Mouse (Mus musculus) midbrain, embryonic 12.5 days (tissue): Measurements from ENCODE around the gene Fbxl15. TPM values are rescaled to one million over a fixed set of nuclear protein-coding genes. Genes with fewer than 3 reads are reported as not detected.

Experiments used
- ATAC-seq: fragments of 200-750 bp; cut with Nextera tagmentation; 2 replicates; pipeline ENCODE4 v1.8.0; 2017; ENCODE audit warnings: low read depth, moderate TSS enrichment, moderate library complexity; ENCODE audit not compliant: low FRiP score
- H3K27ac ChIP-seq: fragments of 300-500 bp; sonication (generic); replicated peaks from 2 replicates; pipeline ENCODE4 v1.5.1; 2016; ENCODE audit warnings: mild to moderate bottlenecking
- H3K27me3 ChIP-seq: fragments of 300-500 bp; sonication (generic); 2 replicates; pipeline ENCODE4 v1.6.1; 2016; ENCODE audit warnings: mild to moderate bottlenecking
- H3K36me3 ChIP-seq: fragments of 300-500 bp; sonication (generic); 2 replicates; pipeline ENCODE4 v1.6.1; 2016
- H3K4me1 ChIP-seq: fragments of 300-500 bp; sonication (generic); 2 replicates; pipeline ENCODE4 v1.6.1; 2016
- H3K4me2 ChIP-seq: fragments of 300-500 bp; sonication (generic); replicated peaks from 2 replicates; pipeline ENCODE4 v1.6.1; 2016; ENCODE audit warnings: mild to moderate bottlenecking, moderate library complexity
- H3K4me3 ChIP-seq: fragments of 300-500 bp; sonication (generic); 2 replicates; pipeline ENCODE4 v1.5.1; 2016; ENCODE audit warnings: mild to moderate bottlenecking
- H3K9ac ChIP-seq: fragments of 300-500 bp; sonication (generic); replicated peaks from 2 replicates; pipeline ENCODE4 v1.6.1; 2016; ENCODE audit warnings: mild to moderate bottlenecking, moderate library complexity
- H3K9me3 ChIP-seq: fragments of 300-500 bp; sonication (generic); 2 replicates; pipeline ENCODE4 v1.6.1; 2016; ENCODE audit warnings: mild to moderate bottlenecking
- WGBS: fragments of 180-500 bp; shearing (Covaris S2); methylation state at CpG from one replicate; pipeline ENCODE4 v1.1.7; 2016; 5-methylcytosine and 5-hydroxymethylcytosine counted together
- polyA plus RNA-seq: library from polyadenylated mRNA; unstranded; fragments of >200 nt; fragmentation: Nextera tagmentation; extraction: Ambion mirVana; gene quantifications from 2 replicates; pipeline ENCODE4 v1.2.1, GENCODE M21; 2016

Fbxl15 gene
- polyA plus RNA-seq, 1 experiment from 2014 or later, result 32.6 TPM

DNA sequence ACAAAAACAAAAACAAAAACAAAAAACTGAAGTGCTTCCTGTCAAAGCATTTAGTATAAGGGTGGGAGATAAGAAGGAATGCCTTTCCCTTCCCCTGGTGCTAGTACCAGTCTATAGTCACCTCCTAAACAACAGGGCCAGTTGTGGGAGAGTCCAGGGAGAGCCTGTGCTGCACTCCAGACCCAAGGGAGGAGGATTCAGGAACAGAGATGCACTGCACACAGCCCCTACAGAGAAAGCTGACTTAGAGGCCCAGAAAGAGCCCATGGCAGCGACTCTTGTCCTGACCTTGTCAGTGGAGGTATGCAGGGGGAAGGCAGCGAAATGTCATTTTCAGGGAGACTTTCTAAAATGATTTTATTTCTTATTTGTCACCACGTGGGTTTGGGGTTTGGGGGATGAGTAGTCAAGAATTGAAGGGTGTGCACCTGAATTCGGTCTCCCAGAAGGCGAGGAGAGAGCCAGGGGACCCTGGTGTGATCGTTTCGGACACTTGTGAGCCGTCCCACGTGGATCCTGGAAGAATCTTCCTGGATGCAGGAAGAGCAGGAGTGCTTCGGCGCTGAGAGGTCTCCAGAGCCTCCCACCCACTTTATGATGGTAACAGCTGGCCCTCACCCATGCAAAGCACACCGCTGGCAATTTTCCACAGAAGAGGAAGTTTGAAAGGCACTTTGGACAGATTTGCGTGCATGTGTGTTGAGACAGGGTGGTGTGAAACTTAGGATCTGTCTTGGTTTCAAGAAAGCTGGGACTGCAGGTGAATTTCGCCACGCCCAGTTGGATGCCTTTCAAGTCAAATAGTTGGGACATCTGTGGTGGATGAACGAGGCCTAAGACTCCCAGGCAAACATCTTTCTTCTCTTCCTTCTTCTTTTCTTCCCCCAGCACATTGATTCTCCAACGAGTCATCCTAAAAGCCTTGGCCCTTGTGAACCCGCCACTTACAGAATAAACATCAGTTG lies 24.5 kb upstream of the Fbxl15 start:
- ATAC-seq, result no peak
- peaks cover 23% of the 10 kb centered on the region for H3K4me1 ChIP-seq
- no peaks in the 10 kb centered on the region for H3K9me3 ChIP-seq
- H3K9ac ChIP-seq, result no peak overlapping the region; the same call in 1 of the 2 replicates
- peak overlapping the region; percentile 57 for H3K4me3 ChIP-seq
- H3K4me2 ChIP-seq, result peak overlapping the region; percentile 91
- H3K27me3 ChIP-seq, result peaks cover 36% of the 10 kb centered on the region
- no peak overlapping the region for H3K27ac ChIP-seq
- H3K36me3 ChIP-seq, result no peaks in the 10 kb centered on the region
- 58% methylated on average over 18 of the region's 18 CpGs for whole genome bisulfite sequencing

- peak; percentile 77 for ATAC-seq
- H3K9ac ChIP-seq, result peak within 1 kb of the TSS; percentile 57
- H3K4me2 ChIP-seq, result peak within 1 kb of the TSS; percentile 91
- peaks cover 41% of the 10 kb centered on the region for H3K27me3 ChIP-seq
- WGBS, result under 1% methylated on average over 39 of the region's 39 CpGs
- peak within 1 kb of the TSS; percentile 49; the same call in 1 of the 2 replicates for H3K27ac ChIP-seq
- H3K4me3 ChIP-seq, result peak within 1 kb of the TSS; percentile 57
- peaks cover 27% of the 10 kb centered on the region for H3K4me1 ChIP-seq
- H3K36me3 ChIP-seq, result no peaks in the 10 kb centered on the region
- no peaks in the 10 kb centered on the region for H3K9me3 ChIP-seq
Measured at GRCm38 (mm10) chr19:46304216-46304841, 23.7 kb upstream of the Fbxl15 start, which contains the start of gene Nfkb2. Gene Nfkb2 (plus strand): TSS chr19:46304320.

DNA sequence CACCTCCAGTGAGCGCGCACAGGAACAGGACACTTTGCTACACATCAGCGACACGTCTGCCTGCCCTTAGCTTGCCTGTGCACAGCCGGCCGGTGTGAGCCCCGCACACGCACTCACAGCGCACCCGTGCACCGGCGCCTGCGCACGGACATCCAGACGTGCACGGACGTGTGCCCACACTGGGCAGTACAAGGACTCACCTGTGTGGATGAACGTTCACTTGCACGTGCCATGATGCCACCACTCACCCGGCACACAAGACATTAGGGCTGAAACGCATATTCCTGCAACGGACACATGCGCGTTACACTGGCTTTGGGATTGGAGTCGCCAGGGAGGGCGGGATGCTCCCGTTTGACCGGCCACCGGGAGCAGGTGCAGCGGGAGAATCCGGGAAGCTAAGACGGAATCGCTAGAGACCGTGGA lies 23.1 kb upstream of the Fbxl15 start:
- peak overlapping the region; percentile 57 for H3K4me3 ChIP-seq
- ATAC-seq, result peak; percentile 24
- H3K4me1 ChIP-seq, result peaks cover 27% of the 10 kb centered on the region
- peak overlapping the region; percentile 49; the same call in 1 of the 2 replicates for H3K27ac ChIP-seq
- peak overlapping the region; percentile 91 for H3K4me2 ChIP-seq
- peaks cover 47% of the 10 kb centered on the region for H3K27me3 ChIP-seq
- H3K9ac ChIP-seq, result peak overlapping the region; percentile 57
- H3K36me3 ChIP-seq, result no peaks in the 10 kb centered on the region
- WGBS, result under 1% methylated on average over 34 of the region's 34 CpGs
- H3K9me3 ChIP-seq, result no peaks in the 10 kb centered on the region

DNA sequence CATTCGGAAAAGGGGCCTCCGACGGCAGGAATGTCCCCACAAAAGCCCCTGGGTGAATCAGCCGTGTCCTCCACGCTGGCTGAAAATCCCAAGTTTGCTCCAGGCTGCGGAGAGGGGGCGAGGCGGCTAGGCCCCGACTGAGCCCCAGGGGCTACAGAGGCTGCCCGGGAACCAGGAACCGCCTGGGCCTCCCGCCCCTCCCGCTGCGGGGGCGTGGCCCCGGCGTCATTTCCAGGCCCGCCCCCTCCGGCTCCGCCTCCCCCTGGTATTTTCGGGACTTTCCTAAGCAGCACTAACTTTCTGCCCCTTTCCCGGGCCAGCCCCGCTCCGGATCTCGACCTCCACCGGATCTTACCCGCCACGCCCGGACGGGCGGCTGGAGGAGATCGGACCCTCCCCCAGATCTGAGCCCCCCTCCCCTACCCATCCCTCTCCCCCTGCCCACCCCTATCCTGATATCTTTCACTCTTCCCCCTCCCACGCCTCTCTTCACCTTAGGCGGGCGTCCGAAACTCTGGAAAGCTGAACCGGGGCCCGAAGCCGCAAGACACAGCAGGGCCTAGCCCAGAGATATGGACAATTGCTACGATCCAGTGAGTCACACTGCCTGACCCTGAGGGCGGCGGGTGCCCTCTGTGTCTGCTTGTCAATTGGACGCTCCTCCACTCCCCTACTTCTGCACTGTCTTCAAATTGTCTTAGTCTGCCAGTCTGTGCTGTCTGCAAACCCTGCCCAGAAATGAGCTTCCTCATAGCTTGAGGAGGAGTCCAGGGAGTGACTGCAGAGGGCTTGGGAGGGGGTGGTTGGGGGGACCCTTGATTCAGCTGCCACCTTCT lies 22.3 kb upstream of the Fbxl15 start:
- ATAC-seq, result peak; percentile 46
- Histone ChIP-seq H3K27ac (no peak overlapping the region), H3K27me3 (peaks cover 54% of the 10 kb centered on the region)

DNA sequence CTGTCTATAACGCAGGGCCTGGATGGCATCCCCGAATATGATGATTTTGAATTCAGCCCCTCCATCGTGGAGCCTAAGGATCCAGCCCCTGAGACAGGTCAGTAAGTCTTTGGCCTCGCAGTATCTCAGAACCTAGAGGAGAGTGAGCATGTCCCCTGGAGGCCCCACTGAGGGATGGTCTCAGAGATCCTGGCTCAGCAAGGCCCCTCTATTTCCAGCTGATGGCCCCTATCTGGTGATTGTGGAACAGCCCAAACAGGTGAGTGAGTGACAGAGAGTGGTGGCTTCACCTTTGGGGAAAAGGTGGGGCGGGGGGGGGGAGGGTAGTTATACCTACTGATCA lies 21.7 kb upstream of the Fbxl15 start:
- Histone ChIP-seq H3K27me3 (peaks cover 60% of the 10 kb centered on the region), H3K36me3 (no peaks in the 10 kb centered on the region), H3K9ac (peak overlapping the region; percentile 57; the same call in 1 of the 2 replicates), H3K4me3 (0 out of 2 replicates have a peak overlapping the region, but pooled peaks have one; percentile 57), H3K27ac (no peak overlapping the region), H3K9me3 (no peaks in the 10 kb centered on the region), H3K4me2 (peak overlapping the region; percentile 91), H3K4me1 (peaks cover 27% of the 10 kb centered on the region)
- no peak for ATAC-seq
- WGBS, result 56% methylated on average over 5 of the region's 5 CpGs

More for the DNA sequence above, 22.3 kb upstream of the Fbxl15 start:
- Histone ChIP-seq H3K4me1 (peaks cover 27% of the 10 kb centered on the region), H3K9me3 (no peaks in the 10 kb centered on the region), H3K4me3 (peak overlapping the region; percentile 57), H3K4me2 (peak overlapping the region; percentile 91), H3K36me3 (no peaks in the 10 kb centered on the region), H3K9ac (peak overlapping the region; percentile 57)
- under 1% methylated on average over 40 of the region's 43 CpGs for WGBS

GRCm38 (mm10) chr19:46306751-46307289 lies 21.2 kb upstream of the Fbxl15 start:
- Histone ChIP-seq H3K36me3 (no peaks in the 10 kb centered on the region), H3K4me1 (peaks cover 27% of the 10 kb centered on the region), H3K27me3 (peaks cover 66% of the 10 kb centered on the region), H3K9ac (no peak overlapping the region), H3K4me3 (no peak overlapping the region), H3K9me3 (no peaks in the 10 kb centered on the region), H3K27ac (no peak overlapping the region), H3K4me2 (no peak overlapping the region)
- ATAC-seq, result no peak
- 89% methylated on average over 9 of the region's 9 CpGs for WGBS

- H3K4me1 ChIP-seq, result peaks cover 27% of the 10 kb centered on the region
- H3K4me3 ChIP-seq, result no peak overlapping the region
- no peak overlapping the region for H3K4me2 ChIP-seq
- no peak for ATAC-seq
- peaks cover 71% of the 10 kb centered on the region for H3K27me3 ChIP-seq
- WGBS, result 76% methylated on average over 16 of the region's 16 CpGs
- no peaks in the 10 kb centered on the region for H3K36me3 ChIP-seq
- H3K9me3 ChIP-seq, result no peaks in the 10 kb centered on the region
- H3K9ac ChIP-seq, result no peak overlapping the region
- no peak overlapping the region for H3K27ac ChIP-seq
Measured at GRCm38 (mm10) chr19:46307781-46308180, 20.2 kb upstream of the Fbxl15 start.

- Histone ChIP-seq H3K4me2 (peak overlapping the region; percentile 66), H3K9ac (no peak overlapping the region), H3K27me3 (peaks cover 76% of the 10 kb centered on the region), H3K4me3 (peak overlapping the region; percentile 40; the same call in 1 of the 2 replicates), H3K4me1 (peaks cover 27% of the 10 kb centered on the region), H3K27ac (no peak overlapping the region), H3K9me3 (no peaks in the 10 kb centered on the region), H3K36me3 (no peaks in the 10 kb centered on the region)
- ATAC-seq, result no peak
- 53% methylated on average over 16 of the region's 16 CpGs for WGBS
Measured at GRCm38 (mm10) chr19:46308303-46308702, 19.7 kb upstream of the Fbxl15 start.

DNA sequence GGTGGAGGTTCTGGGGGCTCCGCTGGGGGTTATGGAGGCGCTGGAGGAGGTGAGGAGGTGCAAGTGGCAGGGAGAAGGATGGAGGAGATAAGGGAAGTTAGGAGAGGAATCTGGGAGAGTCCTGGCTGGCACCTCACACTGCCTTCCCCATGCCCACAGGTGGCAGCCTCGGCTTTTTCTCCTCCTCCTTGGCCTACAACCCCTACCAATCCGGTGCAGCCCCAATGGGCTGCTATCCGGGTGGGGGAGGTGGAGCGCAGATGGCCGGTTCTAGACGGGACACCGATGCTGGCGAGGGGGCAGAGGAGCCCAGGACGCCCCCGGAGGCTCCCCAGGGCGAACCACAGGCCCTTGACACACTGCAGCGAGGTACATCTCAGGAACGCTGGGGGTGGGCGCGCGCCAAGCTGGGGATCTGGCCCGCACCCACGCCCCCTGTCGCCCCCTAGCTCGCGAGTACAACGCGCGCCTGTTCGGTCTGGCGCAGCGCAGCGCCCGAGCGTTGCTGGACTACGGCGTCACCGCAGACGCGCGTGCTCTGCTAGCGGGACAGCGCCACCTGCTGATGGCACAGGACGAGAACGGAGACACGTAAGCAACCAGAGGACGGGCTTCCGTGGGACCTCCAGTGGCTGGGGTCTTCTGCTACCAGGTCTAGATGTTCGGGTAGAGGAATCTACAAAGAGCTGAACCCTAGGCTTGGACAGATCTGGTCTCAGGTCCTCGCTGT lies 19.1 kb upstream of the Fbxl15 start:
- H3K36me3 ChIP-seq, result no peaks in the 10 kb centered on the region
- peaks cover 82% of the 10 kb centered on the region for H3K27me3 ChIP-seq
- H3K9me3 ChIP-seq, result no peaks in the 10 kb centered on the region
- WGBS, result 1% methylated on average over 47 of the region's 47 CpGs
- peak; percentile 21; the same call in 1 of the 2 replicates for ATAC-seq
- peak overlapping the region; percentile 55; the same call in 1 of the 2 replicates for H3K9ac ChIP-seq
- H3K4me1 ChIP-seq, result peaks cover 26% of the 10 kb centered on the region
- no peak overlapping the region for H3K27ac ChIP-seq
- H3K4me2 ChIP-seq, result peak overlapping the region; percentile 66
- H3K4me3 ChIP-seq, result peak overlapping the region; percentile 40

- Histone ChIP-seq H3K4me2 (no peak overlapping the region), H3K9ac (no peak overlapping the region), H3K4me3 (no peak overlapping the region), H3K4me1 (peaks cover 17% of the 10 kb centered on the region), H3K27ac (no peak overlapping the region), H3K27me3 (peaks cover 87% of the 10 kb centered on the region), H3K9me3 (no peaks in the 10 kb centered on the region), H3K36me3 (no peaks in the 10 kb centered on the region)
- WGBS, result 78% methylated on average over 21 of the region's 21 CpGs
- ATAC-seq, result no peak
Measured at GRCm38 (mm10) chr19:46309651-46310305, 18.2 kb upstream of the Fbxl15 start.
